Mouse (Mus musculus): ENCODE data around the gene Ttc28. TPM values are rescaled to one million over a fixed set of nuclear protein-coding genes. Genes with fewer than 3 reads are reported as not detected.
A peak's percentile ranks its signal among the peaks of the same experiment; 100 is the strongest.

Gene Ttc28
- total RNA-seq, 2 experiments from 2014 or later, result 0.50 to 2.0 TPM

- ATAC-seq (replicated peaks; ENCODE audit: poor library complexity), result no peak
Observed at GRCm38 (mm10) chr5:110948476-110949399, 69.1 kb downstream of the Ttc28 start.

- no peak for ATAC-seq (replicated peaks; ENCODE audit: poor library complexity)
Observed at GRCm38 (mm10) chr5:110949791-110950190, 70.2 kb downstream of the Ttc28 start.

GRCm38 (mm10) chr5:110958196-110958595 is 78.6 kb downstream of the Ttc28 start:
- ATAC-seq (replicated peaks; ENCODE audit: poor library complexity), result no peak

- ATAC-seq (replicated peaks; ENCODE audit: poor library complexity), result no peak
Observed at GRCm38 (mm10) chr5:110960067-110960466, 80.5 kb downstream of the Ttc28 start.

DNA sequence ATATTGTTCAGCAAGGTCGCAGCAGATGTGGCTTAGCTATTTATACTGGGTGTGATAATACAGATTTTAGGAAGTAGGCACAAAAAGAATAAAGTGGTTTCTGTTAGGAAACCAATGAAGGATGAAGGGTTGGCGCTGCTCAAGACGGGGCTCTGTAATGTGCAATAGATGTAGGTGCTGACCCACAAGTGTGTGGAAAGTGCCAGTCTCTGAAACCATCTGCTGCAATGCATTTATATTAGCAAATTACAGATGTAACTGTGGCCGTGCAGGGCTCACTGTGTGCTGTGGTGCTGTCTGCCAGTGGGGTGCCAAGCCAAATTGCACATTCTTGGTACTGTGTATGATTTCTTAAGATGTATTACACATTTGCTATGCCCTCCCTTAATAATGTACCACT is 81.3 kb downstream of the Ttc28 start:
- peak; percentile 20; the same call in 1 of the 2 replicates for ATAC-seq (replicated peaks; ENCODE audit: poor library complexity)

- no peak for ATAC-seq (replicated peaks; ENCODE audit: poor library complexity)
Observed at GRCm38 (mm10) chr5:110967483-110968055, 88.0 kb downstream of the Ttc28 start.

GRCm38 (mm10) chr5:110968566-110968965 is 89.0 kb downstream of the Ttc28 start:
- ATAC-seq (replicated peaks; ENCODE audit: poor library complexity), result no peak

DNA sequence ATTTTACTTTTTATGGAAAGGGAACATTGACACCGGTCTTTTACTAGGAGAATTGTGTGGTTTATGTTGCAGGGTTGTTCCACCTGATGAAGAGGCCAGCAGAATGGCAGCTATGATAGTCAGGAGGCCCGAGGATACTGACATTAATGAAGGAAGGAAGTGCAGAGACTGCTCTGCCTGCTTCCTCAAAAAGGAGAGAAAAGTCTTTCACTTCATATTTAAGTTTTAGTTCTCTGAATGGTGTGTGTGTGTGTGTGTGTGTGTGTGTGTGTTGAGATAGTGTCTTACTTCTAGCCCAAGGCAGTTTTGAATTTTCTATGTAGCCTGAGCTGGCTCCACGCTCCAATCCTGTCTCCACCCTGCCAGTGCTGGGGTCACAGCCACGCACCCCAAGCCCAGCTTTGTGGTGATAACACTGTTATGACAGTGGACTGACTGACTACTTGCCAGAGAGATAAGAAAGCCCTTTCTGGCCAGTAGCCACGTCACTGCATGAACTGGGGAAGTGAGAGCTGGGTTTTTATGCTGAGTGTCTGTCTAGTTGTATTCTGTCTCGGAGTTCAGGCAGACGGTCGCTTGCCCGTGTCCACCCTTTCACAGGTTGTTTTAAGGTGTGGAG is 90.7 kb downstream of the Ttc28 start:
- ATAC-seq (replicated peaks; ENCODE audit: poor library complexity), result peak; percentile 87

GRCm38 (mm10) chr5:110976721-110977120 is 97.1 kb downstream of the Ttc28 start:
- no peak for ATAC-seq (replicated peaks; ENCODE audit: poor library complexity)

- ATAC-seq (replicated peaks; ENCODE audit: poor library complexity), result no peak
Observed at GRCm38 (mm10) chr5:110977796-110978195, 98.2 kb downstream of the Ttc28 start.

DNA sequence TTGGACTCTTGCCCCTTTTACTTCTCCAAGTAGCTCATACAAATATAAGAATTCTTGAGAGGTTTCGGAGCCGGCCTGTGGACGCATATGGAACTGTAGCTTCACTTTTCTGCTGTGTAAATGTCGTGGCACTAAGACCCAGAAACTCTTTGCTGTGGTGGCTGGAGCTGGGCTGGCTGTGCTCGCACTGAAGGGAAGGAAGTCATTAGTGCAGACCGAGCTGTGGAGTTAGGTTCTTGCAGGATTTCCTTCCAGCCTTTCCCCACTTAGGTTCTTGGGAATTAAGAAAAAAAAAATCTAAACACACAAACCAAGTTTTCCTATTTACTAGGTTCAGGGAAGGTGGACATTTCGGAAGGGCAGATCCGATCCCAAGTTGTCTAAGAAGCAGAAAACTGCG is 98.9 kb downstream of the Ttc28 start:
- ATAC-seq (replicated peaks; ENCODE audit: poor library complexity), result peak; percentile 83

GRCm38 (mm10) chr5:110979011-110979860 is 99.6 kb downstream of the Ttc28 start:
- ATAC-seq (replicated peaks; ENCODE audit: poor library complexity), result peak; percentile 15; the same call in 1 of the 2 replicates

GRCm38 (mm10) chr5:110979861-110980346 is 100.3 kb downstream of the Ttc28 start:
- peak; percentile 30; the same call in 1 of the 2 replicates for ATAC-seq (replicated peaks; ENCODE audit: poor library complexity)

DNA sequence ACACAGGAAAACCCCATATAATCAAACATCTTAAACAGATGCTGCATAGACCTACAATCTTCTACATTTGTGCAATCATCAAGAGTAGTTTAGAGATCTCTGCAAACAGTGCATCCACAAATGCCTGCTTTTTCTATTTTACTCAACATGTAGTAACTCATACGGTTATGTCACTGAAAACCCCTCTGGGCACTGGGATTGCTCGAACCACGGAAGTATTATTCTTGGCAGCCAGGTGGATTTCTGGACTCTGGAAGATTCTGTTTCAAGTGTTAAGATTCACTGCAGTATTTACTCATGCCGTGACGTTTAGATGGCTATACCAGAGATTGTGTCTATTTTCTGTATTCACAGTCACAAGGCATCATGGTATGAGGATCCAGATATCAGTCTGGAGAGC is 101.0 kb downstream of the Ttc28 start:
- no peak for ATAC-seq (replicated peaks; ENCODE audit: poor library complexity)

DNA sequence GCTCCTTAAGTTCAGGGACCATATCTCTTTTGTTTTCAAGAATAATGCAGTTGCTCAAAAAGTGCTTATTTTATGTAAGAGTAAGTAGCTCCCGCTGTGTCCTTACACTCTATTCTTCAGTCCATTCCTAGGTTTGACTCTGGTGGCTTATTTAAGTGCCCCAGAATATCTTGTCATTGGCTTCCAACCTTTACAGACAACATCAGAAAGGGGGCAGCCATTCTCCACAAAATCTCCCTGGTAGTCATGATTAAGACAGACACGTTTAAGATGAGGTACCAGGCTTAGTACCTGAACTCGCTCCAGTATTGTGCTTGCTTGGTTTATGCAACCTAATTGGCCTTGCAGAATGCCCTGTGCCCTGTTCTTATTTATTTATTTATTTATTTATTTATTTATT is 102.8 kb downstream of the Ttc28 start:
- no peak for ATAC-seq (replicated peaks; ENCODE audit: poor library complexity)

DNA sequence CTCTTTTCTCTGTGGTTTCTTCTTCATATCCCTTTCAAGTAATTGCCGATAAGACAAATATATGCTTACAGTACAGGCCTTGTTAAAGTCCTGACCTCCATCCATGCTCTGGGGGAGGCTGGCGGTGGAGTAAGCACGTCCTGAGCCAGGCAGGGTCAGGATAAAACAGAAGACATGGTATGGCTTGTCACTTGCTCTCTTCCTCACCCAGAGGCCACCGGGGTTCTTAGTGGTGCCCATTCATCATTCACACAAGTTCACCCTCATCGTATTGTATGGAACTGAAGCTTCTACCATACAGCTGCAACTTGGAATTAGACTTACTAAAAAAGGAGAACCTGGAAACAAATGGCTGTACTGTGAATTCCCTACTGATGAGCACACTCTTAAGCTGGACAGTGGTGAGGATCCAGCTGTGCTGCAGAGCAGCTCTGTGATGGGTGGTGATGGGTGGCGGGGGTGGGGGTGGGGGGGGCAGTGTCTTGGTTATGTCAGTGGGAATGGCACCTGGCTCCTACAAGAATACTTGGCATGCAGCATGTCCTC is 104.6 kb downstream of the Ttc28 start:
- no peak for ATAC-seq (replicated peaks; ENCODE audit: poor library complexity)

DNA sequence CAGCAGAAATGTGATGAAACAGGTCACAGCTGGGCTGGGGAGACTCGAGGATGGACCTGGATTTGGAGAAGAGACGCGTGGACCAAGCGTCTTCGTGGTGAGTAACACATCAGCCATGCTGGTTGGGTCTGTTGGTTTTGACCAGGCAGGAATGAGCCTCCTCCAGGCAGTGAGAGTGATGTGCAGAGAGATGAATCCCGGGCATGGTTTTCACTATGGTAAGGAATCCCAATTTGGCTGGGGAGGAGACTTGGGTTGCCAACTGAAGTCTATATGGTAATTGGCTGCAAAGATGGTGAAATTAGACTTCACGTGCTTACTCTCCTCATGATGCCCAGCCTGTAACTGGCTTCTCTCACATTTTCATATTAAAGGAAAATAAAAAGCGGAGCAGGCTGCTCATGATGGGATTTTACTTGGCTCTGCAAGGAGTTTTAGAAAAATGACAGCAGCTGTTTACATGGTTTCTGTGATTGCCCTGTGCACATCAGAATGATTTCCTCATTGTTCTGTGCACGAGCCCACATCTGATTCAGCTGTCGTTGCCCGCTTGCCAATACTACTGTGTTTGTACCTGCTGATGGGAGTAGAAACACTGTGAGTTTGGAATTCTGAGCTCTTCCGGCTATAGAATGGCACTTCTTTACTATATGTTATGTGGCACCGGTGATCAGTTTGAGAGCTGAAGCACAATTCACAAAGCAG is 117.4 kb downstream of the Ttc28 start:
- no peak for ATAC-seq (replicated peaks; ENCODE audit: poor library complexity)

GRCm38 (mm10) chr5:110997692-110998091 is 118.1 kb downstream of the Ttc28 start:
- ATAC-seq (replicated peaks; ENCODE audit: poor library complexity), result no peak

- no peak for ATAC-seq (replicated peaks; ENCODE audit: poor library complexity)
Observed at GRCm38 (mm10) chr5:110998298-110998697, 118.7 kb downstream of the Ttc28 start.

DNA sequence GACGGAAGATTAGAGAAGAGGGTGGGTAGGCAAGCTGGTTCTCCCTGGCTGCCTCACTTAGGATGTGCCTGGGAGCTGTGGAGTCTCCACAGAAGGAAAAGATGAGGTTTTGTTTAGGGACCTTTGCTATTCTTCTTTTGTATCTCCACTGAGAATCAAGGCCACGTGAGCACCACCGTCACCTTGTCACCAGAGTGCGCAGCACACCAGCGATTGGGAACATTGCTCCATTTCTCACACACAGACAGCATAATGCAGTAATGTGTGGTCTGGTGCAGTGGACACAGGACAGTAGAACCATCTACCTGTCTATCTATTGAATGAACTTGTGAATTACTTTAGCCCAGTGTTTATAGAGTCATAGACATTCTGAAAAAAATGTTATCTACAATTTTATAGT is 121.3 kb downstream of the Ttc28 start:
- no peak for ATAC-seq (replicated peaks; ENCODE audit: poor library complexity)
